Mouse (Mus musculus) lung, adult 18-20 months (tissue): ENCODE measurements around the gene Ankrd55.

ENCODE experiments used
- DNase-seq, 2 experiments: peaks; one replicate each; pipeline ENCODE4 v3.0.0; 2022; ENCODE audit warnings: mixed read lengths in 2 of 2

The Ankrd55 gene

GRCm38 (mm10) chr13:112288225-112289178, at the start of gene Ankrd55:
Gene Ankrd55, plus strand, starts transcription at chr13:112288451.
- peak; percentile 15 to 28 for DNase-seq

DNA sequence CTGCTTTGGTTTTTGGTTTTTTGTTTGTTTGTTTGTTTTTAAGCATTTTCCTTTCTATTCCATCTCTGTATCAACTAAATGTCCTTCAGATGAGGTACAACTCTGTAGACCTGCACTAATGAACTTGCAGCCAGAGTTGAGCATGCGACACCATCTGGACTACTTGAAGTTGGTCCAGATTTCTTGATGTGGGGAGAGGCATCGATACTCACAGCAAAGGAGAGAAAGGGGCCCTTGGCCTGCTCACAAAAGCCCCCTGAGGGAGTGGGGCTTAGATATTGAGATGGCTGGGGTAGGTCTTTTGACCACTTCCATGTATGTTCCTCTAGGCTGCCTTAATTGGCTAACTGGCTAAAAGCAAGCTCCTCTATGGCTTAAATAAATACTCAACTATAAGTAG, 49.0 kb upstream of the Ankrd55 start:
- no peak for DNase-seq

DNA sequence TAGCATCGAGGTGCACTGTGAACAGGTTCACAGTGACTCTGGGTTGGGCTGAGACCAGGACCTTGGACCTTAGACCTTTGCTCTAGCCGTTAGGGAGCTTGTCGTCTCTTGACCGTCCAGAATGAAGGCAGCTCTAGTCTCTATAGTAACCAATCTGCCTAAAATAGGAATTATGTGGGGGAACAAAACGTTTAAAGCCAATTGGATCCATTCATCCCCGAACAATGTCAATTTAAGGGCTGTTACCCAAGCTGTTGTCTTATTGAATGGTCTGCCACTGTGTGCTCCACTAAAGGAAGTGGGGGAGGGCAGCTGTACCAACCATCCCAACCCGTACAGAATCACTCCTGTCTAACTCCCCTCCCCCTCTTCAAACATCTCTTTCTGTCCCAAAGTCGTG, 46.8 kb upstream of the Ankrd55 start:
- DNase-seq, result no peak

- no peak for DNase-seq
Measured at GRCm38 (mm10) chr13:112245131-112245530, 43.1 kb upstream of the Ankrd55 start.

- DNase-seq, result no peak
Measured at GRCm38 (mm10) chr13:112251433-112251832, 36.8 kb upstream of the Ankrd55 start.

- DNase-seq, result no peak
Measured at GRCm38 (mm10) chr13:112252012-112252411, 36.2 kb upstream of the Ankrd55 start.

DNA sequence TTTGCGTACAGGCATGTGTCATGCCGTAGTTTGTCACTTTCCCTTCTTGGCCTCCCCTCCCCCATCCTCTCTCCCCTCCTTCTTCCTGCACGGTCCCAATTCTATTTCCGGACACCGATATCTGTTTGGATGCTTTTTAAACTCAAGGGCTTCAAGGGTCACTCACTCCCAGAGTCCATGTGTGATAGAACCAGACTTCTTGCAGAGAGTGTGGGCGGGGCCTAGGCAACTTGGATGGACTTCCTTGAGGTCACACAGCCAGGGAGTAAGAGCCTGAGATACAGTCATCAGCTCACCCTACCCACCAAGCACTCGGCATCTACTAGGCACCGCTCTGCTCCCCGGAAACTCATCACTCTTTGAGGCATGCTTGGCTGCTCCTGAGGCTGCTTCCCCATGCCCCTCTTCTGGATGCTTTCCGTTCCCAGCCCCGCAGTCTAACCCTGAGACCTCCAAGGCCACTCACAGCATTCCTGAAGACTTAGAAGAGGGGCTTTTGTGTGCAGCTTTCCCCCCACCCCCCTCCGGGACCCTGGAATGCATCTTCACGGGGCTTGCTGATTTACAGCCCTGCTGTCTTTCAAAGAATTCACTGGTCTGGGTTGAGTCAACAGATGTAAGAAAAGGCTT, 35.1 kb upstream of the Ankrd55 start:
- DNase-seq, result no peak

DNA sequence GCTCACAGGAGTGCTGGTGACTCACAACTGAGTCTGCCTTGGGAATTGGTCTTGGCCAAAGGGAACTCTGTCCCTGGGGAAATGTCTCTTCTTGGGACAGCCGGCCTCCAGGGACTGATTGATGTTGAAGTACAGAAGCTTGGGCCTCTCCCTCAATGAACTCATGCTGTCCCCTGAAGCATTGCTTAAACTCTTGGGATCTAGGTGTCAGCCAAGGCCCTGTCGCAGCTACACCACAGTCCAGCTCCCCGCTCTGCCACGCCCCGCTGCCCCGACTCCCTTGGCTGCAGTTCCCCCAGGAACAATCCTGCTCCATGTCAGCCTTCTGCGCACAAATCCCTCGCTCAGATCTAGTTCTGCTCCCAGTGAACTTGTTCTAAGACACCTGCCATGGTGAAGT, 34.1 kb upstream of the Ankrd55 start:
- DNase-seq, result peak; percentile 27 to 46

- DNase-seq, result no peak
Measured at GRCm38 (mm10) chr13:112255862-112256261, 32.4 kb upstream of the Ankrd55 start.

DNA sequence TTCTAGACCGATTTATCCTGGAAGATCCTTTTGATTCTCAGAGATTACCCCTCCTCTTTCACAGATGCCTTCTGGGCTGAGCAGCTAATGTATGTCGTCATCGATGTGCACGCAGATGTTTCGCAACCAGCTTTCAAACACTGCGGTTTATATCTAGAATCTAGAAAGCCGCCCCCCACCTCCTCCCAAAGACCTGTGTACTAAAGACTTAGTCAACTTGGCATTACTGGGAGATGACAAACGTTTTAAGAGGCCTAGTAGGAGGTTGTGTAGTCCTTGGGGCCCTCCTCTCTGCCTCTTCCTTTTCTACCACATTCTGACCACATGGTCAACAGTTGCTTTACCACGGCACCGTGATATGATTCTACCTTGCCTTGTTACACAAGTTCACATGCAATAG, 29.8 kb upstream of the Ankrd55 start:
- peak; percentile 15 to 52 for DNase-seq

DNA sequence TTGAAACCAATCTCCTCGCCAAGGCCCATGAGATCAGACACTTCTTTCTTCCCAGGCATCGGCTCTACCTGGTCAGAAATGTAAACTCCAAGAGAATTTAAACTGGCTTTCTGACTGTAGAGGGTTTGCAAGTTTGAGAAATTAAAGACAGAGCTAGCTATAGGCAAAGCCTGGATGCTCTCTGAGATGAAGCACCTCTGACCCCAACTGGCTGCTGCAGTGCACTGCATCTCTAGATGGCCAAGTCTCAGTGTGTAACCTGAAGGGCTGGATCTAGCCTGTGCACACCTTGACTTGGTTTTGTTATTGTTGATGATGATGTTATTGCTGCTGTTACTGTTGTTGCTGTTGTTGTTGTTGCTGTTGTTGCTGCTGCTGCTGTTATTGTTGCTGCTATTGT, 28.9 kb upstream of the Ankrd55 start:
- peak; percentile 58 to 63 for DNase-seq

DNA sequence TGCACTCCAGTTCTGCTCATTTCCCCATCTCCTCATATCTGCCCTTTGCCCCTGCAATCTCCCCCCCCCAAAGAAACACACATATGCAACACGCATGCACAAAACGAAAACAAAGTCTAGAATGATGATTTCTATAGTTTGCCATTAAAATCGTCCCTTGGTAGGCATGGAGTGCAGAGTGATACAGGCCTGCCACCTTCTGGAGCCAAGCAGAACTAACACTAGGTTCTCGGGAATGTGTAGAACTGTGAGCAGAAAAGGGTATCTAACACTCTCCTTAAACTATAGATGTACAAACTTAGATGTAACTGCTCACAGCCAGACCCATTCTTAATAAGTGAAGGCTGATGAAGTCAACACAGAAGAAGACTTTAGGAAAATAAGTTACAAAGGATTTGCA, 23.6 kb upstream of the Ankrd55 start:
- DNase-seq, result no peak

GRCm38 (mm10) chr13:112271901-112272537, 16.2 kb upstream of the Ankrd55 start:
- peak in 1 of 2 experiments; percentile 23 for DNase-seq

- no peak for DNase-seq
Measured at GRCm38 (mm10) chr13:112274636-112275035, 13.6 kb upstream of the Ankrd55 start.

- DNase-seq, result no peak
Measured at GRCm38 (mm10) chr13:112275951-112276350, 12.3 kb upstream of the Ankrd55 start.

- no peak for DNase-seq
Measured at GRCm38 (mm10) chr13:112277544-112277943, 10.7 kb upstream of the Ankrd55 start.

- DNase-seq, result no peak
Measured at GRCm38 (mm10) chr13:112278251-112278650, 10.0 kb upstream of the Ankrd55 start.

DNA sequence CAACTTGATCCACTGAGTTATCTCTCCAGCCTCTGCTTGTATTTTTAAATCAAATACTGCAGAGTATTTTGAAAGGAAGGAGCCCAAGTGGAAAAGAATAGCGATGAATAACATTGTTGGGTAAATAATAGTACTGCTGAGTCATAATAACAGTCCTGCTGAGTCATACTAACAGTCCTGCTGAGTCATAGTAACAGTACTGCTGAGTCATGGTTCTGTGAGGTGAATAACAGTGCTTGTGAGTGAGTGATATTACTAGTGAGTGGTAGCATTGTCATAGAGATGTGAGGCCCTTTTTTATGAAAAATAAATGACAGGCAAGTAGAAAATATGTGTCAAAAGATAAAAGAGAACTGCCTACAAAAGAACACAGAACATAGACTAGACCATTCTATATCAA, 1.1 kb upstream of the Ankrd55 start:
- no peak for DNase-seq

GRCm38 (mm10) chr13:112287571-112288224, 553 bp upstream of the Ankrd55 start:
- no peak for DNase-seq

GRCm38 (mm10) chr13:112289338-112289737, 1.1 kb downstream of the Ankrd55 start:
- DNase-seq, result no peak

- DNase-seq, result no peak
Measured at GRCm38 (mm10) chr13:112289981-112290380, 1.7 kb downstream of the Ankrd55 start.

- DNase-seq, result no peak
Measured at GRCm38 (mm10) chr13:112292489-112292888, 4.2 kb downstream of the Ankrd55 start.

GRCm38 (mm10) chr13:112293092-112293491, 4.8 kb downstream of the Ankrd55 start:
- no peak for DNase-seq
